Mouse (Mus musculus) Muller cell, postnatal 12 days (primary cell): ENCODE measurements around the gene Dnajc6.

Source experiments
- DNase-seq: peaks from one replicate; pipeline ENCODE4 v3.0.0-alpha.2; 2015; ENCODE audit errors: inconsistent ontology term

The Dnajc6 gene

DNA sequence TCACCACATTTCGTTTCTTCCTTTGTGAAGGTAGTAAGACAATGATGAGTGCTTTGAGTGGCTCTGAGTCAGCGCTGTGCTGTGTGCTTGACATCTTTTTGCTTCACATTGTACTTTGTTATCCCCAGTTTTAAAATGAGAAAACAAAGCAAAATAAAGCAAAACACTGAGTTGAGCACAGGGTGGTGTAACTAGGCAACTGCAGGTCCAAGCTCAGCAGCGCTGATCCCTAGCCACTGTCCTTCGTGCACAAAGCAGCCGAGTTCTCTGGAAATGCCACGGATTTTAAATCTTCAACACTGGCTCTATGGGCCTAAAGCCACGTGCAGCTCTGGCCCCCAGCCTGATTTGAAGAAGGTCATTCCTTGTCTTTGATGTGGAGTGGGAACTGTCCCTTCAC, 72.6 kb downstream of the Dnajc6 start:
- no peak for DNase-seq

DNA sequence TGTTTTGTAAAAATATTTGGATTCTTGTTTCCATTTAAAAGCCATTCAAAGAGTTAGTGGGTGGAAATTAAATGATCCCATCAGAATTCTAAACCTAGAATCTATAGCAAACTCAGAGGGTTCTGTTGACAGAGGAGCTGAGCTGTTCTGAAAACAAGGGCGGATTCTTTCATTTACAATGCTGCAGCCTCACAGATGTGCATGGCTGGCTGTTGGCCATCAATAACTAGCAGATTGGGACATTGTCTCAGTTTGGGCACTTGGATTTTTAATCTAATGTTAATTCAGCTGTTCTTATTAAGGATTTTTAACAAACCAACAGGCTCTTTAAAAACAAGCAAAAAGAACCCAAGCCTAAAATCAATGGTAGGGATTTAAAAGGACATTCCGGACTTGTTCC, 75.7 kb downstream of the Dnajc6 start:
- DNase-seq, result no peak

DNA sequence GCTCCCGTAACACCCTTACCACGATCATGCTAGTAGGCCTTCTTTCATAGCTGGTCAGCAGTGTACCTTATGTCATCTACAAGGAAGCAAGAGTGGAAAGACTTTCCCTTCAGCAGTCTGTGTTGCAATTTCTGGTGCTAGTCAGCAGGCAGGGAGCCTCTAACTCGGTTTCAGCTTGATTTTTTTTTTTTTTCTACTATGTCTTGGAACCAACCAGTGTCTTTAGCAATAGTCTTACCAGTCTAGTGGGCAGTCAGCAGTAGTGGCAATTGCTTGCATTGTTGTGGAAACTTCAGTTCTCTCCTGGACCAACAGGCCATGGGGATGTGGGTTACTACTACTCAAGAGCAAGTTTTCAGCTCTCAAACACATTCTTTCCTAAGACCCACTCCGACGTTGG, 78.9 kb downstream of the Dnajc6 start:
- no peak for DNase-seq

DNA sequence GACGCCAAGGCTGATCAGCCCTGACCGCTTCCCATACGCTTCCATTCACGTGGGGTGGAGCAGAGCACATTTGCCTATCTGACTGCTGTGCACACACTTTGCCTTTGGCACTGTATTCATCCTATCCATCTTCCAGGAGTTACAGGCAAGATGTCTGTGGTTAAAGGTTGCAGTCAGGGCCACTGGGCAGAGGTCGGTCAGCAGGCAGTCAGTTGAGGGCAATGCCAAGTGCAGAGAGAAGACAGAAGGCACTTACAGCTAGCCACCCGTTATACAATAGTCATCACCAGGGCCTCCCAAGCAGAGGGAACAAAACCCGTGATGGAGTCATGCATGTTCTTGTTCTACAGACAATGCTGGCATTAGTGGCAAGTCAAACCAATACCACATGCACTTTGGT, 82.3 kb downstream of the Dnajc6 start:
- no peak for DNase-seq

DNA sequence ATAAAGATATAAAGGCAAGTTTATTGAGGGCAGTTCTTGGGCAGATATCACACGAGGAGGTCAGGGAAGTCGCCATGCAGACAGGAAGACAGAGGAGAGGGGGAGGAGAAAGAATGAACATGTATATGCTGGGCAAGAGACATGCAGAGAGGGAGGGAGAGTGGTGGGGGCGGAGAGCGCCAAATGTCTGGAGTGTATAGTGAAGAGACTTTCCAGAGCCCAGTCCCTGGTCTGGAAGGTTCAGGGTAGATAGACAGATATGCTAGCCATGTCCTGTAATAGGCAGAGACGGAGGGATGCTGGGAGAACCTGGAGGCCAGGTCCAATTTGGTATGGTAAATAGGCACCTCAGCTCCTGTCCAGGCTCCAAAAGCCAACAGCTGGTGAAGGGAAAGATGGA, 83.1 kb downstream of the Dnajc6 start:
- DNase-seq, result no peak

DNA sequence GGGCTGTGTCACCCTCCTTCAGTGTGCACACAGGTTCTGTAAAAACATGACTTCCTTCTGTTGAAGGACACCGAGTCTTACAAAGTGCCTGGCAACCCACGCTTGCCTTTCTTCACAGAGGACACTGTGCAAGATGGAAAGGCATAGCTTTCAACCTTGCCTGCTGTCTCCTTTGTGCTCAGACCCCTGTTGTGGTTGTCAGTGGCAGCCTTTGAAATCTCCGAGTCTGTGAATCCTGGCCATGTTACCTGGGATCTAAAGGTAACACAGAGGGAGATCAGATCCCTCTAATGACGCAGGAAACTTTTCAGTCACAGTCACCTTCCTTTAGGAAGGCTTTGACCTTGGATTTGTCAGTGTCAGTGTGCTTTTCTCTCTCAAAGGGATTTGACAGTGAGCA, 84.7 kb downstream of the Dnajc6 start:
- DNase-seq, result no peak

DNA sequence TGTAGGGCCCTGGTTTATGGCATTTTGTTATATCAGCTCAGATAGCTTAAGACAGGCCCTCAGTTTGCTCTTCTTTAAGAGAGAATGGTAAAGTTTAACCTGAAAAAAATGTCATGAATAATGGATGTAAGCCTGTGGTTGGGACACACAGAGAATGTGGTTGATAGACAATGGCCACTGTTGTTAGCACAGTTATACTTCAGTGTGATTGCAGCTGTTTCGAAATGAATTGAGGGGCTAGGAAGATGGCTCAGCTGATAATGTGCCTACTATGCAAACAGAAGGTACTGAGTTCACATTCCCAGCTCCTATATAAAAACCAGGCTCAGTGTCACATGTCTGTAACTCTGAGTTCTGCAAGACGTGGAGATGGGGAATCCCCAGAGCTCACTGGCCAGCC, 86.4 kb downstream of the Dnajc6 start:
- no peak for DNase-seq

DNA sequence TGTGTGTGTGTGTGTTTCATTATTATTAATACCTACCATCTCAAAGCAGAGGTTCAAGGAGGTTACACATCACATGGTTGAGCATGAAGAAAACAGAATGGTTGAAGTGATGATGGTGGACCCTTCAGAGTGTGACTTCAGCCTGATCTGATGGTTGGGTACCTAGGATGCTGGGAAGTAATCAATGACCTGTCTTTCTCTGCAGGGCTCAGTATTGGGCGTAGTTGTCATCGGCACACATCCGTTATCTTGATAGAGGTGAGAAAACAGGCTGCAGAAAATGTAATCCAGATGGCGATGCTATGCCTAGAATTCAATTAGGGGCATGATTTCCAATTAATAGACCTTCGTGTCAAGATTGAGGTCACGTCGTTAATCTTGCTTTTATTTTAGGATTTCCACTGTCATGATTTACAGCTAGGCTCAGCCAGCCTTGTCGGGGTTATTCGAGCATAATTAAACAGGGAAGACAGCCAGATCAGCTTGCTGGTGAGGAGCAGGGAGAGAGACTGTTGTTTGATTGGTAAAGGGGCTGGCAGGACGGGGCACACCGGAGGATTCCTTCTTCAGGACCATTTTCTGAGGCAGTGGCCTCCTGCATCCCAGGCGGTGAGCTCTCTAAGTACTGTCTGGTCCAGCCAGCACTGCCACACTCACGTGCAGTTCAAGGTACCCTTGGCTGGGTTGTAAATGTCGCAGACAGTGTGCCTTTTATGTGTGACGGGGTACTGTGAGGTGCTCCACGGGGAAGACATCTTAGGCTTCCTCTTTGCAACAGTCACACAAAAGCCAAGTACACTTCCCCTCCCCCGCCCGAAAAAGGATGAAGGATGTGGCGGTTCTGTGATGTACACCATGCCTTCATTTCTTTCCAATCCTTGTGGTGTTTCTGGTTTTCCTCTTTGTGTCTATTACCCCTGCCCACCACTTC, 88.3 kb downstream of the Dnajc6 start:
- peak; percentile 22 for DNase-seq

DNA sequence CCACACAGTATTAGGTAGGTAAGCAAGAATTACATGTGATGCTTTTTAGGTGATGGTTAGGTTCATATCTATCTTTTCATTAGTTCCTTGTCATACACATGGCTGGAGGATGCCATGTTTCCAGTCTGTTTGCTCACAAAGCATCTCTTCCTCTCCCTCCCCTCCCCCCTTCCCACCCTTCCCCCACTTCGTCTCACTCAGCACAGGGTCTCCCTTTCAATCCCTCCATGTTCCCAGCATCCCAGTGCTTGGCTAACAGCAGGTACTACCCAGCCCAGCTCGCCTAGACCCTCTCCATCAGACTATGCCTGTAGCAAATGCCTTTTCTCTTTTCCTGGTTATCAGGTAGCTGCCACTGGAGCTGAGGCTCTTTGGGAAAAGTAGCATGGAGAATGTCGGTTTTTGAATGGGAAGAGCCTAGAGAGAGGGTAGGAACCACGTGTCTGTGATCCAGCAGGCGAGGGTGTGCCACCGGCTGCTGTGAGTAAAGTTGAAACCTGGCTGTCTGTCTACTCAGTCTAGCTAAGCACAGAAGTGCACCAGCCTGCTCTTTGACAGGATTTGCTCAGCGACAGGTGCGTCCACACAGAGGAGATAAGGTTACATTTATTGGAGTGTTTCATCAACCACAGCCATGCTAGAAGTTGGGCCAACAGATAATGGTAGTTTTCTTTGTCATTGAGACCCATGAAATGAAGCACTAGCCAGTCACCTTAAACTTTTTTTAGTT, 89.2 kb downstream of the Dnajc6 start:
- no peak for DNase-seq

DNA sequence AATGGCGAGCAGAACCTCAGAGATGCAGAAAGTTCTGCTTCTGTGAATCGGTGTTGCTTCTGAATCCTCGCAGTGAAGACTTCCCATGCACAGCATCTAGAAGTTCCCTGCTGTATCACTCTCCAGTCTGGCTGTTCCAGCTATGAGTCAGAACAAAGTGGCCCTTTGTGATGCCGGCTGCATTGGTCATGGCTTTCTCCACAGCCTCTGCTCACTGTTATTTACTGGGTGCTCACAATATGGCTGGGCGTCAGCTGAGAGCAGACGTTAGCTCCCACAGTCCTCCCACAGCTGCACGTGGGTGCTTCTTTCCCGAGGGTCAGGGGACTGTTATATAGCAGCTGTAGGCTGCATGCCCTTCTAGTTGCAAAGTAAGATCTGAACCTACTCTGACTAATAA, 92.5 kb downstream of the Dnajc6 start:
- peak; percentile 52 for DNase-seq

DNA sequence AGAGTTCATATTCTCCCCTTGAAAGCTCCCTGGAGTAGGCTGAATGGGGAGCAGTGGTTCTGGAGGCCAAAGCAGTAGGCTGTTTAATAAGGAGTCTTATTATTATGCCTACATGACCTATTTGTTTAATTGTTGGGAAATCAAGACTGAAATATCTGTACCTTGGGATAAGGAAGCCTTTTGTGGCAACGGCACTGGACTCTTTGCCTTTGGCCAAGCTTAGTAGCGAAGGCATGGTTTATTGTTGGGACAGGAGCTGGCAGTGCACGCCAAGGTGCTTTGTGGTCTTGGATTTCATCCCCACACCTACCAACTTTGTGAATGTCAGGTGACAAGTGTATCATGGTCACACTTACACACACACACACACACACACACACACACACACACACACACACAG, 93.3 kb downstream of the Dnajc6 start:
- DNase-seq, result no peak

DNA sequence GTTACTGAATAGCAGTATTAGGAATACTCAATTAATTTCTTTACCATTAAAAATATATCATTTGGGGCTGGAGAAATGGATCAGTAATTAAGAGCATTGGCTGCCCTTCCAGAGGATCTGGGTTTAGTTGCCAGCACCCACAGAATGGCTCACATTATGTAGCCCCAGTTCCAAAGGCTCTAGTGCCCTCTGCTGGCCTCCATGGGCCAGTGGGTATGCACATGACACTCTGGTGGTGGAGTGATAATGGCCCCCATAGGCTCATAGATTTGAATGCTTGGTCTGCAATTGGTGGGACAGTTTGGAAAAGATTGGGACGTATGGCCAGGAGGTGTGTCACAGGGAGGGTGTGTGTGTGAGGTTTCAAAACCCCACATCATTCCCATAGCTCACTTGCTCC, 95.0 kb downstream of the Dnajc6 start:
- no peak for DNase-seq

DNA sequence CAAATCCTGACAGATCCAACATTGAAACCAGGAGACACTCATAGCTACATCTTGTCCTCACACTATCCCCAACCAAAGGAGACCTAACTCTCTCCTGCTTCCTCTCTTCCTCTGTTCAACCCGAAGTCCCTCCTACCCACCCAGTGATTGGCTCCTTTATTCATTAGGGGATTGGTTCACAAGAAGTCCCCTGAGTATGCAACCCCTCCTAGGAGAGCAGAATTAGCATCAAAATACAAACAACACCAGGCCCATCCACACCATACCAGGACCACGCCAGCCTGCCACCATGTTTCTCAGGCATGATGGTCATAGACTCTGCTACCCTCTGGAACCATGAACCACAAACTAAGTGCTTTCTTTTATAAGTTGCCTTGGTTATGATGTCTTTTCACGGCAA, 96.0 kb downstream of the Dnajc6 start:
- DNase-seq, result no peak

DNA sequence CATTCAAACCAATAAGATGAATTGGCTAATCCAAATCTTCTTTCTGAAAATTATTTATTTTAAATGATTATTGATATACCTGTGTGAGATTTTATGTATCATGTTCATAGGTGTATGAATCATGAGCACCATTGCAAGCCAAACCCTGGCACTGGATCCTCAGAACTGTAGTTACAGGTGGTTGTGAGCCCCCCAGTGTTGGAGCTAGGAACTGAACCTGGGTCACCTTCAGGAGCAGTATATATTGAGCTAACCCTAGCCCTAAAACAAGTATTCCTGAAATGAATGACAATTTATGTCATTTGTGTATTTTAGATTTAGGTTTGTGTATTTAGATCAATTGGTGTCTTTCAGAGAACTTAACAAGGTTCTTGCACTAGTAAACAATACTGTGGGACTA, 105.3 kb downstream of the Dnajc6 start:
- no peak for DNase-seq

DNA sequence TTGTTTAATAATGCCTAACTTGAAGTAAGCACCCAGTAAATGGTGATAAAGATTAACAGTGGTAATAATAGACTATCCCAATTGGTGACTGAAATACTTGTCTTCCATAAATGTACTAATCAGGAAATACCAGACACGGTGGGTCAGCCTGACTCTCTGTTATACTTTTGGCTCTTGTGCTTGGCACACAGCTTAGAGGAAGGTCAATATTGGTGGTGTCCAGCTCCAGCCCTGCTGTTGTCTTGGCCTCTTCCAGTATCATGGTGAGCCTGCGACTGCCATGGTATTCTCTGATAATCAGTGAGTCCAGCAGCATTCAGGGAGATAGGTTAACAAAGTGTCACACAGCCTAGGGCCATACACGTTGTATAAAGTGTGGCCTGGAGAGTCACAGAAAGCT, 107.2 kb downstream of the Dnajc6 start:
- no peak for DNase-seq

DNA sequence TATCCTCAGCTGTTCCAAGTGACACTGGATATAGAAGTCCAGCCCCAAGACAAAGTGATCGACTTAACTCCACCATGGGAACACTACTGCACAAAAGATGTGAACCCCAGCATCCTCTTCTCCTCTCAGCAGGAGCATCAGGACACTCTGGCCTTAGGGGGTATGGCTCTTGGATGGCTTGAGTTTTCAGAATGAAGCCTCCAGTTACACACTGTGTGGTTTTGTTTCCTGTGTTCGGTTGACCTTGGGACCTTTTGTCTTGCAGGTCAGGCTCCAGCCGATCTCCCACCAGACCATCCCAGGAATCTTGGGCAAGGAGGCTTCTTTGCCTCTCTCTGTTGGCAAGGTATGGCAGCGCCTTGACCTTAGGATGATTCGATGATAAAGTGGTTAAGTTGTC, 120.1 kb downstream of the Dnajc6 start:
- no peak for DNase-seq

DNA sequence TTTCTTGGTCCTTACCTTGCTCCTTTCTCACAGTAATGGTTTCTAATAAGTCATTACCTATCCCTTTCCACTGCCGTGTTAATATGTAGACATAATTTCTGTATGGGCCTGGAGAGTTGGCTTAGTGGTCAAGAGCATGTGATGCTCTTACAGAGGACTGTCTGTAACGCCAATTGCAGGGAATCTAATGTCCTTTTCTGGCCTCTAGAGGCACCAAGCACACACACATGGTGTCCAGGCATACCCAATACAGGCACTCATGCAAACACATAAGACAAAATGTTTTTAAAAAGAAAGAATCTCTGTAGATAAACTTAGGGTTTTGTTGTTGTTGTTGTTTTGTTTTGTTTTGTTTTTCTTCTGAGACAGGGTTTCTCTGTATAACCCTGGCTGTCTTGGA, 121.3 kb downstream of the Dnajc6 start:
- no peak for DNase-seq

DNA sequence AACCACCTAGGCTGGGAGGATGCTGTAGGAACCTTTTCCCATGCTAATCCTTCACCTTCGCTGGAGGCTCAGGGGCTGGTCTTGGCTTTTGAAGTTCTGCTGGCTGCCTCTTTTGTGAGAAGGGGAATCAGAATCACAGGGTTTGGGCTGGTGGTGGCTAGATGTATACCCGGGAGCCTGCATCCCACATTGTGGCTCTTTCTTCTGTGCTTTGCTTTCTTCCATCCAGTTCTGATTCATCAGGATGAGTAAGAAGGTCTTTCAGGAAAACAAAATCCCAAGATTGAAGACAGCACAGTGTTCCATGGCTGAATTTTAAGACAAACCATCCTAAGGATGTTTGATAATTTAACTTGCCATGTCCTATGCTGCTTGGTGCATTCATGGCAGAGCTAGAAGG, 123.8 kb downstream of the Dnajc6 start:
- DNase-seq, result no peak

DNA sequence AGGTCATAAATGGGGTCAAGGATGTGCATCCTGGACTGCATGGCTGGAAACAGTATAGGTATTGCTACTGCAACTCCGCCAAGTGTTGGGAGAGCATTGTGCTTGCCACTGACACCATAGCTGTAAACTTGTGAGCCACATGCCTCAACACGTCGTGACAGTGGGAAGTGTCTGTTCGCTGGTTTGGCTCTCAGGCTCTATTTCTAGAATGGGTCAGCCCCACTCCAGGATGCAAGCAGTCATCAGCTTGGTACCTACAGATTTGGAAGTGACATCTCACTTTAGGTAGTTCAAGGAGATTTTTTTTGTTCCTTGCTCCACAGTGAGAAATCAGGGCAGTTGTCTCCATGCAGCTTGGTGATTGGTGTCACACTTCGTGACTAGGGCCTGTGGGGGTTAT, 124.8 kb downstream of the Dnajc6 start:
- DNase-seq, result no peak

DNA sequence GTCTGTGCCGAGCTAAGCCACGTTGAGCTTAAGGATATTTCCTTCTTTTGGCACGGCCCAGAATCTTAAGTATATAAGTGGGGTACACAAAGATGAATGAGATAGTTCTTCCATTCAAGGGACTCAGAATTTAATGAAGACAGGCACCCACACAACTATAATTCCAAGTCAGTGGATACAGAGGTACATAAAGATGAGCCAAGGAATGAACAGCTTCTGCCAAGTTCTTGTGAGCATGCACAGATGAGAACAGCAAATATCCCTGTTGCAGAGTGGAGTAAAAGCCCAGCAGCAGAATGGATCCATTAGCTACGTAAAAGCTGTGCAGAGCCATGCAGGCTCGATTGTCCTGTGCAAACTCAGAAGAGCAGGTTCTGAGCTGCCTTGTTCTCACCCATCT, 128.8 kb downstream of the Dnajc6 start:
- no peak for DNase-seq

DNA sequence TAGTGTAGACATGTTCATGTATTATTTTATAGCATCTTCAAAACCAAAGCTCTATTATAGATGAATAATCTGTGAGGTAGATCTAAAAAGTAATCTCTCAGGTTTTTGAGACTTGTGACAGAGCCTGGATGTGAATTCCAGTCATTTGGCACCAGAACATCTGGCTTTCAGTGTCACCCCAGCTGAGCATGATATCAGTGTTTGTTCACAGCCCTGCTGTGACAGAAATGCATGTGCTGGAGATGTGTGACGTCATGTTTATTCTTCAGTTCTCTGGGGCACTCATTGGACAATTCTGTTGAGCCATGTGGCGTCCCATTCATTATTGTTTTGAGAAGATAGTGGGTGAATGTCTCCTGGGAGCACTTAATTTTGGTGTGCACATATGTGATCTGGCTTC, 139.1 kb downstream of the Dnajc6 start:
- no peak for DNase-seq

DNA sequence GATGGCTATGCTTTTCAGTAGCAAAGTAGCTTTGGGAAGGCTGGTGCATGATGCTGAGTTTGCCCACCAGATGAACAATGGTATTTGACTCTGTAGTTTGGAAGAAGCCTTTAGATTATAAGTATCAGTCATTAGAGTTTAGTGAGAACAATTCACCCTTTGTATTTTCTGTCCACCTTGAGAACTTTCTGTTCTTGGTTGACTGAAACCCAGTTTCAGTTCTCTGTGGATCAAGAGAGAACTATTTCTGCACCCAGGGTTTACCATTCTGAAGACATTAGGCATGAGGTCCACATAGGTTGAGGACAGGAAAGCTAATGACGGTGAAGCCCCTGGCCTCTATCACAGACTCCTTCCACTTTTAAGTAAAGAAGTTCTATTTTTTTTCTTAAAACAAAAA, 141.0 kb downstream of the Dnajc6 start:
- no peak for DNase-seq

DNA sequence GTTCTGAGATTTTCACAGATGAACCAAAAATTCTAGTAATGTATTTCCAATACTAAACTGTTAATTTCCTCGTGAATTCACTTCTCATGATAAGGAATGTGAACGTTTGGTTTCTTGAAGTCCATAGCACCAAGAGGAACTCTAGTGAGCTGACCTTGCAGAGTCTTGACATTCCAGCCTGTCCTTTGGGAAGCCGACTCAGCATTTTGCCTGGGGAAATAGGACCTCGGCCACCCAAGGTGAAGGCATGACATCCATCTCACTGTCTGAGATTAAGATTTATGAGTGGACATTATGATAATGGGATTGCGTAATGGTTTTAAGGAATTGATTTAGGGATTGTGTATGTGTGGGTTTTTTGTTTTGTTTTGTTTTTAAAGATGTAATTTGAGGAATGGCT, 144.2 kb downstream of the Dnajc6 start:
- DNase-seq, result no peak
